Mouse (Mus musculus) limb, embryonic 10.5 days (tissue): ENCODE measurements around the gene Amz1. TPM values are rescaled to one million over a fixed set of nuclear protein-coding genes. Genes with fewer than 3 reads are reported as not detected.

Experiments used
- DNase-seq: peaks from one replicate; pipeline ENCODE4 v3.0.0-alpha.2; 2017; ENCODE audit warnings: low spot score
- H3K27ac ChIP-seq: fragments of 300-500 bp; sonication (generic); 2 replicates; pipeline ENCODE4 v1.5.1; 2016; ENCODE audit warnings: mild to moderate bottlenecking
- H3K27me3 ChIP-seq: fragments of 300-500 bp; sonication (generic); 2 replicates; pipeline ENCODE4 v1.6.1; 2016; ENCODE audit warnings: low read depth, mild to moderate bottlenecking; ENCODE audit not compliant: poor library complexity, severe bottlenecking
- H3K36me3 ChIP-seq: fragments of 300-500 bp; sonication (generic); 2 replicates; pipeline ENCODE4 v1.6.1; 2016; ENCODE audit warnings: mild to moderate bottlenecking, moderate library complexity
- H3K4me1 ChIP-seq: fragments of 300-500 bp; sonication (generic); 2 replicates; pipeline ENCODE4 v1.6.1; 2016
- H3K4me3 ChIP-seq: fragments of 300-500 bp; sonication (generic); 2 replicates; pipeline ENCODE4 v1.5.1; 2016; ENCODE audit warnings: mild to moderate bottlenecking, moderate library complexity
- H3K9me3 ChIP-seq: fragments of 300-500 bp; sonication (generic); replicated peaks from 2 replicates; pipeline ENCODE4 v1.6.1; 2016; ENCODE audit warnings: mild to moderate bottlenecking
- WGBS: fragments of 180-500 bp; shearing (Covaris S2); methylation state at CpG from one replicate; pipeline ENCODE4 v1.1.7; 2016; 5-methylcytosine and 5-hydroxymethylcytosine counted together
- polyA plus RNA-seq: library from polyadenylated mRNA; unstranded; fragments of >200 nt; fragmentation: Nextera tagmentation; extraction: Ambion mirVana; gene quantifications from 2 replicates; pipeline ENCODE4 v1.2.1, GENCODE M21; 2016

Gene Amz1
- polyA plus RNA-seq, 1 experiment from 2014 or later = 0.88 TPM

DNA sequence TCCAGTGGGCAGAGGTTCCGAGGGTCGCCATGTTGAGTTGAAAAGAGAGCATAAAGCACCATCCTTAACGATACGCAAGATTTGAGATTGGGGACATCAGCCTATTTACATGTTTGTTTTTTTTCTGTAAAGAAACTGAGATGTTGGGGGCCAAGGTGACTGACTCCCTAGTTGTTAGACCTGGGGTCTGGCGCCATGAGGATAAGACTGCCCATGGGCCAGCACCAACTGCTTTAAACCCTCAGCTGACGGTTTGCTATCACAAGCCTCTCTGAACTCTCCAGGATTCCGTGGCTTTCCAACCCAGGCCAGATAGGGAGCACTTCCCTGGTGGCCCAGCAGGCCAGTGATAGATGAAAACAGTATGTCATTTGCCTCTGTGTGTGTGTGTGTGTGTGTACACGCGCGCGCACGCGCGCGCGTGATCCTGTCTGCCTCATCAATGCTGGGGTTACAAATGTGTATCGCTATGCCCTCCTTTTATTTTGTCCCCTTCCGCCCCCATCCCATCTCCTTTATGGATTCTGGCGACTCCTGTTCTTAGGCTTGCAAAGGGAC lies 21.2 kb upstream of the Amz1 start:
- Histone ChIP-seq H3K36me3 (peaks cover 28% of the 10 kb centered on the region), H3K27ac (peak overlapping the region; percentile 92), H3K27me3 (no peaks in the 10 kb centered on the region), H3K4me1 (peaks cover 51% of the 10 kb centered on the region), H3K9me3 (no peaks in the 10 kb centered on the region), H3K4me3 (peak overlapping the region; percentile 75)
- WGBS = 69% methylated on average over 19 of the region's 19 CpGs
- DNase-seq = peak; percentile 48

DNA sequence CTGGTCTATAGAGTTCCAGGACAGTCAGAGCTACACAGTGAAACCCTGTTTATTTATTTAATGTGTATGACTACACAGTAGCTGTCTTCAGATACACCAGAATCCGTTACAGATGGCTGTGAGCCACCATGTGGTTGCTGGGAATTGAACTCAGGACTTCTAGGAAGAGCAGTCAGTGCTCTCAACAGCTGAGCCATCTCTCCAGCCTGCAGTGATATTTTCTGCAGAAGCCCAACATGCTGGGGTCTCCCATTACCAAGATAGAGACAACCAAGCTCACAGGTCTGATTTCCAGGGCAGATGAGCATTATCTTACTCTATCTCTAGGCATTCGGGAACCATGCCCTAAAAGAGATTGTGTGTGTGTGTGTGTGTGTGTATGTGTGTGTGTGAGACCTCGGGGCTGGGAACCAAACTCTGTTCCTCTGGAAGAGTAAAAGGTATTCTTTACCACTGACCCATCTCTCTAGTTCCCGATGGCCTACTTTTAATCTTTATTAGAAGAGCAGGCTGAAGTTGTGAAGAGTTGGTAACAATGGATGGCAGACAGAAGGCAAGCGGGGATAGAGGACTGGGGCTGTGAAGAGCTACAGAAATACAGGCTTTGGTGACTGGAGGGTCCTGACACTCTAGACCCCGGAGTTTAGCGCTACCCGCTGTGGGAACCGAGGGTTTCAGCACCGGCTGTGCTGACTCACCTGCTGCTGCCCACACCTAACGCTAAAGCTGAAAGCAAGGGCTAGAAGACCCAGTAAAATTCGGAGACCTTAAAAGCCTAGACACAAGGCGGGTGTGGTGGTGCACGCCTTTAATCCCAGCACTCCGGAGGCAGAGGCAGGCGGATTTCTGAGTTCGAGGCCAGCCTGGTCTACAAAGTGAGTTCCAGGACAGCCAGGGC lies 20.2 kb upstream of the Amz1 start:
- H3K27ac ChIP-seq = peak overlapping the region; percentile 95
- H3K4me1 ChIP-seq = peaks cover 51% of the 10 kb centered on the region
- no peaks in the 10 kb centered on the region for H3K27me3 ChIP-seq
- H3K9me3 ChIP-seq = no peaks in the 10 kb centered on the region
- H3K4me3 ChIP-seq = peak overlapping the region; percentile 64
- peak; percentile 44 for DNase-seq
- H3K36me3 ChIP-seq = peaks cover 28% of the 10 kb centered on the region
- WGBS = 38% methylated on average over 17 of the region's 17 CpGs

DNA sequence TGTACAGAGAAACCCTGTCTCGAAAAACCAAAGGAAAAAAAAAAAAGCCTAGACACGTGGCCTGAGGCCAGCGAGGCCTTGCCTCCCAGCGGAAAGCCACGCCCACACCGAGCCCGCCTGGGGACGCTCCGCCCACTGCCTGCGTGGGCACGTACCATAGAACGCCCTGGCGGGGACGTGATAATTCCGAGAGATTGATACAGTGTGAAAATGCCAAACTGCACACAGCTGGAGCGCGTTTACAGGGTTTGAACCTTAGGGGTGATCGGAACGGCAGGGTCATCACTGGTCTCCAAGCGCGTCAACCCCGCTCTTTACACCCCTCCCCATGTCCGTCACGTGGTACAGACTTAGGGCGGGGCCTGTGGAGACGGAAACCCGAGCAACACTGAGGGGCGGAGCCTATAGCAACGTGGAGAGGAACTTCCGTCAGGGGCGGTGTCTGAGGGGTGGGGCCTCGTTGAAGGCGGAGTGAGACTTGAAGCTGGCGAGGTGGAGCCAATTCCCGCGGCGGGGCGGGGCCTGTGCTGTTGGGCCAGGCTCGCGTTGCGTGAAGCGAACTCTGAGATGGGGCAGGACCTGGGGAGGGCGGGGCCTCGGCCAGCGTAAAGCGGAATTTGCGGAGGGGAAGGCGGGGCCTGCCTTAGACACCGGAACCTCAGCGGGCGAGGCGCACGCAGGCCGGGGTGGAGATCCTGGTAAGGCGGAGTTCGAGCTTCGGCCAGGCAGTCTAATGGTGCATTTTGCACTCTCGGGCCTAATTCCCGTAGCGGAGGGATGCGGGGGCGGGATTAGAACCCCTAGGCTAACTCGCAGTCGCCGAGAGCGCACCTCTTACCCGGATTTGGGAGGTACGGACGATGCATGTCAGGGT lies 19.3 kb upstream of the Amz1 start, which contains the start of gene Brat1:
Gene Brat1 (plus strand): TSS at position 634 of the 874 bp plus-strand sequence.
- under 1% methylated on average over 69 of the region's 69 CpGs for WGBS
- Histone ChIP-seq H3K27me3 (no peaks in the 10 kb centered on the region), H3K27ac (peak within 1 kb of the TSS; percentile 95), H3K9me3 (no peaks in the 10 kb centered on the region), H3K4me1 (peaks cover 50% of the 10 kb centered on the region), H3K36me3 (peaks cover 24% of the 10 kb centered on the region), H3K4me3 (peak within 1 kb of the TSS; percentile 64)
- peak; percentile 99 for DNase-seq

DNA sequence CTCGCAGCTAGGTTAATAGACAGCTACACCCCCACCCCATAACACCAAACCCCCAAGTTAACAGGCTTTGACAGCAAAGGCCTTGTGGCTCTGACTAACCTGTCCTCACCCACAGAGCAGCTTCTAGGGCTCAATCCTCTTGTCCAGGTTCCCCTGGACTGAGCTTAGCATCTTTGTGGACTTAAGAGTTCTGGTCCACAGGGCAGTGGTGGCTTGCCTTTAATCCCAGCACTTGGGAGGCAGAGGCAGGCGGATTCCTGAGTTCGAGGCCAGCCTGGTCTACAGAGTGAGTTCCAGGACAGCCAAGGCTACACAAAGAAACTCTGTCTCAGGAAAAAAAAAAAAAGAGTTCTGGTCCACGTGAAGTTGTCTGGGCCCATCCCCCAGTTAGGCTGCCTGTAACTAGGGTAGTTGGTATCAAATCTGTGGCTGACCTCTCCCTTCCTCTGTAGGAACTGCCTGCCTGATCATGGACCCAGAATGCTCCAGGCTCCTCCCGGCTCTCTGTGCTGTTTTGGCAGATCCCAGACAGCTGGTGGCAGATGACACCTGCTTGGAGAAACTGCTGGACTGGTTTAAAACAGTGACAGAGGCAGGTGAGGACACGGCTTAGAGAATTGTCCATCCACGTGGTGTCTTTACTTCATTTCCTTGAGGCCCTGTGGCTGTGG lies 18.3 kb upstream of the Amz1 start:
- H3K36me3 ChIP-seq = peaks cover 30% of the 10 kb centered on the region
- WGBS = 70% methylated on average over 7 of the region's 7 CpGs
- DNase-seq = no peak
- H3K27me3 ChIP-seq = no peaks in the 10 kb centered on the region
- H3K27ac ChIP-seq = peak overlapping the region; percentile 95
- no peaks in the 10 kb centered on the region for H3K9me3 ChIP-seq
- peaks cover 41% of the 10 kb centered on the region for H3K4me1 ChIP-seq
- peak overlapping the region; percentile 64 for H3K4me3 ChIP-seq

DNA sequence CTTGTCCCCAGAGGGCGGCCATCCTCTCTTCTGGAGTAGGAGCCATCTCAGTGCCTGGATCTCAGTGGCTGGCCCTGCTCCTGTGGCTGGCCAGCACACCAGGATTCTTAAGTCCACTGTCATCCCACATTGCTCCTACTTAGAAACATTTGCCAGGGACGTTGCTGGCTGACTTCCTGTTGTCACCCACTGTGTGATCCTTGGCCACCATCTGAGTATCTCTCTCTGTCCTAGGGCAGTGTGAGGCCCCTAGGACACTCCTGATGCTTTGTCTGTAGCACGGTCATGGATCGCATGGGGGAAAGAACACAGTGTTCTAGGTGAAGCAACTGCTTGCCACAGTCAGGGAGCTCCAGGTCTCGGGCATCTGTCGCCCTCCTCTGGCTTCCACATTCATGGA lies 13.6 kb upstream of the Amz1 start:
- WGBS = 91% methylated on average over 6 of the region's 6 CpGs
- Histone ChIP-seq H3K9me3 (no peaks in the 10 kb centered on the region), H3K4me3 (no peak overlapping the region), H3K27ac (no peak overlapping the region), H3K36me3 (peaks cover 77% of the 10 kb centered on the region), H3K27me3 (no peaks in the 10 kb centered on the region), H3K4me1 (peaks cover 9% of the 10 kb centered on the region)
- DNase-seq = no peak

DNA sequence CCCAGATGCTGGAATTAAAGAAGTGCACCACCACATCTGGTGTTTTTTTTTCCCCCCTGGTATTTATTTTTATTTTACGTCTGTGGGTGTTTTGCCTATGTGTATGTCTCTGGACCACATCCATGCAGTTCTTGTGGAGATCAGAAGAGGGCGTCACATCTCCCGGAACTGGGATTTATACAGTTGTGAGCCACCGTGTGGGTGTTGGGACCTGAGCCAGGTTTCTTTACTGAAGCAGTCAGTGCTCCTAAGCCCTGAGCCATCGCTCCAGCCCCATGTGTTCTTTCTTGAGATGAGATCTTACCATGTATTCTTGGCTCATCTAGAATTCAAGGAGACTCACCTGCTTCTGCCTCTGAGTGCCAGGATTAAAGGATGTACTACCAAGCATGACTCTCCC lies 12.9 kb upstream of the Amz1 start:
- no peak overlapping the region for H3K4me3 ChIP-seq
- WGBS = 90% methylated on average over 5 of the region's 5 CpGs
- H3K27ac ChIP-seq = no peak overlapping the region
- 0 out of 2 replicates have a peak, but pooled peaks cover 2% of the 10 kb centered on the region for H3K4me1 ChIP-seq
- DNase-seq = no peak
- H3K27me3 ChIP-seq = no peaks in the 10 kb centered on the region
- H3K9me3 ChIP-seq = no peaks in the 10 kb centered on the region
- H3K36me3 ChIP-seq = peaks cover 84% of the 10 kb centered on the region

DNA sequence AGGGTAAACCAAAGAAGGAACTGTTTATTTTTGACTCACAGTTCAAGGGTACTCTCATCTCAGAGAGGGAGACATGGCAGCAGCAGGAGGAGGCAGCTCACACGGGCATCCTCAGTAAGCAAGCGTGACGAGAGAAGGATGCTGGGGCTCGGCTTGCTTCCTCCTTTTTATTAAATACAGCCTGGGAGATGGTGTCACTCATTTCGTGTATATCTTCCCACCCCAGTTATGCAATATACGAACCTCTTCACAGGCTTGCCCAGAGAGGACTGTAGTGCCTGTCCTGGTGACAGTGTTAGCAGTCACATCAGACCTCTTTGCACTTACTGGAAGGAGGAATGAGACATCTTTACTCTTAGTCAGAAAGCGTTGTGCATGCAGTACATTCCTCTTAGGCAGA lies 3.2 kb upstream of the Amz1 start:
- DNase-seq = no peak
- Histone ChIP-seq H3K4me3 (no peak overlapping the region), H3K27ac (no peak overlapping the region), H3K27me3 (no peaks in the 10 kb centered on the region), H3K4me1 (no peaks in the 10 kb centered on the region), H3K9me3 (no peaks in the 10 kb centered on the region), H3K36me3 (peaks cover 42% of the 10 kb centered on the region)
- WGBS = 82% methylated on average over 7 of the region's 7 CpGs

DNA sequence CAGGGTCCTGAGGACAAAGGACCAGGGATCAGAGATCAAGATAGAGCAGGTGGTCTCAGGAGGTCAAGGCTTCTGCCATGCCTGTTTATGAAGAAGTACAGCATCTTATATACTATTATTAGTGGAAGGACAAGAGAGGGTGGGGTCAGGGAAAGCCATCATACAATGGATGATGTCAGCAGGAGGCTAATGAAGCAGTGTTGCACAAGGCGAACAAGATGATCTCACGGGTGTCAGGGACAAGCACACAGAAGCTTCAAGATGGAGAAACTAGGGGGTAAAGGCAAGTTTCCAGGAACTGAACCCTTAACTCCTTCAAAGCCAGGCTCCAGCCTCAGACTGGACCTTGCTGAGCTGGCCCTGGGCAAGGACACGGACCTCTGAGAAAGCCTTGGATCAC lies 1.8 kb upstream of the Amz1 start:
- H3K36me3 ChIP-seq = peaks cover 29% of the 10 kb centered on the region
- 84% methylated on average over 3 of the region's 3 CpGs for WGBS
- H3K4me1 ChIP-seq = no peaks in the 10 kb centered on the region
- no peak overlapping the region for H3K27ac ChIP-seq
- no peaks in the 10 kb centered on the region for H3K9me3 ChIP-seq
- no peak overlapping the region for H3K4me3 ChIP-seq
- DNase-seq = no peak
- no peaks in the 10 kb centered on the region for H3K27me3 ChIP-seq

DNA sequence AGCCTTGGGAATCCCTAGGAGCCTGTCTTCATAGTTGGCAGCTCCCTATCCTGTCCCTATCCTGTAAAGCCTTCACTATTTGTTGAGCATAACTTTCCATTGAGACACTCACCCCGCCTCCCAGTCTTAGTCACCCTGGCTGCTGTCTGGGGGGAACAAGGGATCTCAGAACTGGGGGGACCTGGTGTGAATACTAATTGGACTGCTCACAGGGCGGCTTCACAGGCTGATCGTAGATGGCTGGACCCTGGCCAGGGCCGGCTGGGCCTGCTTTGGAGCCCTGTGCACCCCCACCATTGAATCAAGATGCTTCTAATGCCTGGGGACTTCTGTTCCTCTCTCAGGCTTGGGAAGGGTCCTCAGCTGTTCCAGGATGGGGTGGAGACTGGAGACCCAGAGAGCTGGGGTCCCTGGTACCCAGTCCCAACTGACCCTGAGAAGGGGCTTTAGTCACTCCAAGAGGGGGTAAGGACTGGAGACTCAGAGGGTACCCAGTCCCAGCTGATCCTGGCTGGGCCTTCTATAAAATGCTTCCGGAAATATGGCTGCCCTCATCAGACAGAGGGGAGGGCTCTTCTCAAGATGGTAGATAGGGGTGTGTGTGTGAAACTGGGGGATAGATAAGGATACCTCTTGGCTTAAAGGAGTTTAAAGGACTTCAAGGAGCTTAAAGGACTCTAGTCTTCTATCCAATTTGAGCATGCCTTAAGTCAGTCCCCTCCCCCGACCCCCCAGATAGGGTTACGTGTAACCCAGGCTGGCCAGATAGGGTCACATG lies 2.3 kb downstream of the Amz1 start:
- H3K4me3 ChIP-seq = no peak overlapping the region
- H3K4me1 ChIP-seq = no peaks in the 10 kb centered on the region
- no peaks in the 10 kb centered on the region for H3K27me3 ChIP-seq
- 88% methylated on average over 7 of the region's 7 CpGs for WGBS
- no peak overlapping the region for H3K27ac ChIP-seq
- DNase-seq = no peak
- no peaks in the 10 kb centered on the region for H3K36me3 ChIP-seq
- H3K9me3 ChIP-seq = no peaks in the 10 kb centered on the region

DNA sequence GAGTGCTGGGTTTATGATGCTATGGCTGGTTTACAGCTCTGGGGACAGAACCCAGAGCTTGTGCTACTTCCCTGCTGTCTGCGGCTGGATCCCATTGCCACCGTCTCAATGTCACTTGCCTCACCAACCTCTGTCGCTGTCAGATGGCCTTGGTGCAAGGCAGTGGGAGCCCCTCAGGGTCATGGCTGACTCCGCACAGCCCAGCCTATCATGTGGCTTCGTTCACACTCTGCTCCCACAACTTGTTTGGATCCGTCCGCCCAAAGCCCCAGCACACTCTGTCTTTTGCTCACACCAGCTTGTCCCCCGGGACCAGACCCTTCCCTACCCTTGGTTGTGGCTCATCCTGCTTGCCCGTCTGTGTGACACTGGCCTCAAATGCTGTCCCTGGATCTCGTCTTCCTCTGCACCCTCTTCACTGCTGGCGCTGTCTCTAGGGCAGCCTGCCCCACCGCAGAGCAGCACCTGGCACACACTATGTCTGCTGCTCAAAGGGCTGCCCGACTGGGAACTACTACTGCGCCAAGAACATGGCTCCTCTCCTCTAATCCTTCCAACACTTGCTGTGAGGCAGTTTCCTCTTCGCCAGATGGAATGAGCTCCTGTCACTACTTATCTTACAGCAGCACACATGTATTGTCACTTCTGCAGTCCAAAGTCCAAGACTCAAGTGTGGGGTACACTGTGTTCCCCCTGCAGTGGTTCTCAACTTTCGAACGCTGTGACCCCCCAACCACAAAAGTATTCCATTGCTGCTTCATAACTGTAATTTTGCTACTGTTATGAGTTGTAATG lies 3.2 kb downstream of the Amz1 start:
- H3K4me1 ChIP-seq = no peaks in the 10 kb centered on the region
- H3K27me3 ChIP-seq = no peaks in the 10 kb centered on the region
- 80% methylated on average over 17 of the region's 17 CpGs for WGBS
- H3K27ac ChIP-seq = no peak overlapping the region
- no peak for DNase-seq
- no peak overlapping the region for H3K4me3 ChIP-seq
- no peaks in the 10 kb centered on the region for H3K36me3 ChIP-seq
- H3K9me3 ChIP-seq = no peaks in the 10 kb centered on the region

DNA sequence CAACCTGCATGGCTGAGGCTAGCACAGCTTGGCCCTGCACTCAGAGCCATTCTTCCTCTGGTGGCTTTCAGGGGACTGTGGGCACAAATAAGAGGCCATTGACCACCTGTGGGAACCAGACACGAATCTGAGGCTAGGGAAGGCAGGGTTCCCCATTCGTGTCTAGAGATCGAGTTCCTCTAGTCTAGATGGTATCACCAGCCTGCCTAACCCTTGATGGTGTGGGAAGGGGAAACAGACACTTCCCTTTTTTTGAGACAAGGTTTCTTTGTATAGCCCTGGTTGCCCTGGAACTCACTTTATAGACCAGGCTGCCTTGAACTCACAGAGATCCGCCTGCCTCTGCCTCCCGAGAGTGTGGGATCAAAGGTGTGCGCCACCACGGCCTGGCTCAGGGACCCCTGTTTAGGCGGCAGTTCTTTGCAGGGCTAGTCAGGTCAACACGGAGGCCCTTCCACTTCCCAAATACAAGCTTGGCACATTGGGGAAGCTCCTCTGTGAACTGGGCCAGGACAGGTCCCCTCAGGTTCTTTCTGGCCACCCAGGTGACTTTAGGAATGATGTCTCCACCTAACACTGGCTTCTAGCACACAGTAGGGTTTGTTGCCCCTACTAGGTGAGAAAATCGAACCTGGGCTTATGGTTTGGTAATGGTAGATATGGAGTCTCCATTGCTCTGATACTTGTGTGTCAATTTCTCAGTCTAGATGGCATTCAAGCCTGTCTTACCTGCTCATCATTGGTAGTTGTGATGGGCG lies 7.3 kb downstream of the Amz1 start:
- H3K4me1 ChIP-seq = peaks cover 17% of the 10 kb centered on the region
- H3K9me3 ChIP-seq = 0 out of 2 replicates have a peak, but pooled peaks cover 1% of the 10 kb centered on the region
- WGBS = 91% methylated on average over 11 of the region's 11 CpGs
- no peaks in the 10 kb centered on the region for H3K36me3 ChIP-seq
- peaks cover 27% of the 10 kb centered on the region for H3K27me3 ChIP-seq
- H3K27ac ChIP-seq = no peak overlapping the region
- DNase-seq = no peak
- H3K4me3 ChIP-seq = no peak overlapping the region
